Mouse (Mus musculus) liver, embryonic 14.5 days (tissue): ENCODE results near the gene Sell. TPM values are rescaled to one million over a fixed set of nuclear protein-coding genes. Genes with fewer than 3 reads are reported as not detected.

ENCODE experiments used
- ATAC-seq: fragments of 200-750 bp; cut with Nextera tagmentation; 2 replicates; pipeline ENCODE4 v1.8.0; 2017; ENCODE audit warnings: moderate number of reproducible peaks, mild to moderate bottlenecking, moderate library complexity; ENCODE audit not compliant: insufficient read depth
- DNase-seq, 3 experiments: peaks; one replicate each; pipeline ENCODE4 v3.0.0-alpha.2; 2012 to 2013; ENCODE audit warnings: low read depth in 3 of 3, low spot score in 3 of 3
- H3K27ac ChIP-seq: fragments of 300-500 bp; sonication (generic); 2 replicates; pipeline ENCODE4 v1.5.1; 2014; ENCODE audit warnings: moderate library complexity, mild to moderate bottlenecking, control low read depth, inconsistent platforms
- H3K27me3 ChIP-seq: fragments of 300-500 bp; sonication (generic); 2 replicates; pipeline ENCODE4 v1.6.1; 2014; ENCODE audit warnings: mild to moderate bottlenecking, low read length, moderate library complexity; ENCODE audit not compliant: control insufficient read depth, insufficient read depth
- H3K36me3 ChIP-seq: fragments of 300-500 bp; sonication (generic); replicated peaks from 2 replicates; pipeline ENCODE4 v1.6.1; 2014; ENCODE audit warnings: low read depth; ENCODE audit not compliant: control insufficient read depth, insufficient read depth
- H3K4me1 ChIP-seq, 2 experiments: fragments of 200-500 bp in 1 of 2; fragments of 300-500 bp in 1 of 2; sonication (generic) in 1 of 2; replicated peaks; 2 replicates each; pipeline ENCODE4 v1.6.1; 2012 to 2014; ENCODE audit warnings: antibody characterized with exemption in 1 of 2, inconsistent platforms in 1 of 2, low read length in 1 of 2; ENCODE audit not compliant: control insufficient read depth in 2 of 2, insufficient read depth in 2 of 2
- H3K4me2 ChIP-seq: fragments of 300-500 bp; sonication (generic); 2 replicates; pipeline ENCODE4 v1.6.1; 2014; ENCODE audit warnings: low read depth, mild to moderate bottlenecking, control low read depth, moderate library complexity
- H3K4me3 ChIP-seq, 2 experiments: fragments of 200-500 bp in 1 of 2; fragments of 300-500 bp in 1 of 2; sonication (generic) in 1 of 2; 2 replicates each; pipeline ENCODE4 v1.5.1; 2012 to 2014; ENCODE audit warnings: low read depth in 2 of 2, low read length in 2 of 2, mild to moderate bottlenecking in 2 of 2, control low read depth in 1 of 2, inconsistent platforms in 1 of 2, moderate library complexity in 1 of 2; ENCODE audit not compliant: insufficient read depth in 1 of 2
- H3K9ac ChIP-seq: fragments of 300-500 bp; sonication (generic); replicated peaks from 2 replicates; pipeline ENCODE4 v1.6.1; 2014; ENCODE audit warnings: mild to moderate bottlenecking, control low read depth, moderate library complexity
- H3K9me3 ChIP-seq: fragments of 300-500 bp; sonication (generic); 2 replicates; pipeline ENCODE4 v1.6.1; 2016; ENCODE audit warnings: low read length, mixed read lengths; ENCODE audit not compliant: control insufficient read depth
- CTCF ChIP-seq: IDR thresholded peaks from 2 replicates; pipeline ENCODE4 v1.5.1; 2016; ENCODE audit warnings: antibody characterized with exemption, low read depth, control low read depth
- EP300 ChIP-seq: IDR thresholded peaks from 2 replicates; pipeline ENCODE4 v1.6.1; 2016; ENCODE audit warnings: antibody characterized with exemption, low read depth
- WGBS: fragments of 180-500 bp; shearing (Covaris S2); extraction: QIAGEN DNeasy Blood & Tissue Kit; methylation state at CpG from one replicate; pipeline ENCODE4 v1.1.7; 2014; ENCODE audit not compliant: insufficient replicate concordance; 5-methylcytosine and 5-hydroxymethylcytosine counted together
- polyA plus RNA-seq, 2 experiments: library from polyadenylated mRNA; depleted of rRNA in 1 of 2; stranded (reverse) in 1 of 2; unstranded in 1 of 2; fragments of >200 nt; fragmentation: Nextera tagmentation in 1 of 2; extraction: Ambion mirVana in 1 of 2; gene quantifications; 2 replicates each; pipeline versions ENCODE4 v1.2.1 to v1.2.3; 2012 to 2014

The Sell gene
- polyA plus RNA-seq, 2 experiments: 3.0 to 8.0 TPM

DNA sequence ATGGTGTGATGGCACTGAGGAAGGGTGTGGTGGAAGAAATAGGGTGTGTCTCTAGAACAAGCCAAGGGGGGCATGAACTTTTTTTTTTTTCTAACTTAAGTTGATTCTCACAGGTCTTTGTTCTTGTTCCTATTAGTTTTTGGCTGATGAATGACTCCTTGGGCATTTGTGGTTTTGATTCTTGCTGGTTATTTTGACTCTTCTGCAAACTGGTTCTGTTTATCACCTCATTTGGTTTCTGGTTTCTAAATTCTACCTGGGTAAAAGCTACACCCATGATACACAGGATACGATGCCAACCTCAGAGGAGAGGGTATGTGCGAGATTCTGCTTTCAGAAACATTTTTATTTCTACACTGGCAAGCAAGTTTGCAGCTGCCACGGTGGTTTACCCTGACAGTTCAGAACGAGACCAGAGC lies 16.6 kb downstream of the Sell start:
- TF ChIP-seq CTCF: no peak
- no peak for TF ChIP-seq EP300
- no peak overlapping the region for H3K9ac ChIP-seq
- peaks cover 0 to 6% of the 10 kb centered on the region in 2 experiments; a peak in 1 of 4 replicates for H3K4me1 ChIP-seq
- H3K4me3 ChIP-seq: no peak overlapping the region
- 26% methylated on average over 4 of the region's 4 CpGs for WGBS
- no peak overlapping the region for H3K4me2 ChIP-seq
- H3K27ac ChIP-seq: no peak overlapping the region
- no peaks in the 10 kb centered on the region for H3K36me3 ChIP-seq
- no peak for ATAC-seq
- H3K9me3 ChIP-seq: no peaks in the 10 kb centered on the region
- no peaks in the 10 kb centered on the region for H3K27me3 ChIP-seq
- DNase-seq: no peak

DNA sequence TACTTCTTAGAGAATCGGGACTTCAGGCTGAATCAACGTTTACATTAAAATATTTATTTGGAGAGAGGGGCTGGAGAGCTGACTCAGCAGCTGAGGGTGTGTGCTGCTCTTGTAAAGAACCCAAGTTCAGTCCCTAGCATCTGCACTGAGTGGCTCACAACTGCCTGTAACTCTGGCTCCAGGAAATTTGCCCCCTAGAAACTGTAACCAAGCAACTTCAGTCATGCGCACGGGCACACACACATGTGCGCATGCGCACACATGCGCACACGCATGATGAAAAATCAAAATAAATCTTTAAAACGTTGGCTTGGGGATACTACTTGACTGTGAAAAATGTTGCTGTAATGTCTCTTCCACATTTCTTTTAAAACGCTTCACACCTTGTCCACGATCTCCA lies 17.3 kb downstream of the Sell start:
- H3K4me1 ChIP-seq: peaks cover 0 to 2% of the 10 kb centered on the region in 2 experiments; a peak in 1 of 4 replicates
- no peaks in the 10 kb centered on the region for H3K36me3 ChIP-seq
- H3K27ac ChIP-seq: no peak overlapping the region
- no peak for TF ChIP-seq EP300
- TF ChIP-seq CTCF: no peak
- no peaks in the 10 kb centered on the region for H3K9me3 ChIP-seq
- DNase-seq (no peak), ATAC-seq (no peak)
- H3K4me3 ChIP-seq: no peak overlapping the region
- H3K9ac ChIP-seq: no peak overlapping the region
- 68% methylated on average over 11 of the region's 11 CpGs for WGBS
- H3K4me2 ChIP-seq: no peak overlapping the region
- no peaks in the 10 kb centered on the region for H3K27me3 ChIP-seq

DNA sequence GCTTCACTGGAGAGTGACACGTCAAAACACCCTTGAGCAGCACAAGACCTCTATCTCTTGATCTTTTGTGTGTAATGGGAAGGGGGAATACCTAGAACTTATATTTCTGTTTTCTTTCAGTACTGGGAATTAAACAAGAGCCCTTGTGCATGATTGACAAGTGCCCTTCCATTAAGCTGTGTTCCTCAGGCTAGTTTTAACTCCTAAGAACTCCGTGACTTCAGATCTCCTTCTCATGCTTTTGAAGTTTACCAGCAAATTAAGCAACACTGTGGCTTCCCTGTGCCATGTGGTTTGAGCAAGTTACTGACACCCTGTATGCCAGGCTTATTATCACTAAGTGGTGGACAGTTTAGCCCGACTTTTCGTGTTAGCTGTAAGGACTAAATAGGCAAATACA lies 21.3 kb downstream of the Sell start:
- 41% methylated on average over 4 of the region's 4 CpGs for whole genome bisulfite sequencing
- H3K4me1 ChIP-seq: no peaks in the 10 kb centered on the region; a peak in 1 of 4 replicates

DNA sequence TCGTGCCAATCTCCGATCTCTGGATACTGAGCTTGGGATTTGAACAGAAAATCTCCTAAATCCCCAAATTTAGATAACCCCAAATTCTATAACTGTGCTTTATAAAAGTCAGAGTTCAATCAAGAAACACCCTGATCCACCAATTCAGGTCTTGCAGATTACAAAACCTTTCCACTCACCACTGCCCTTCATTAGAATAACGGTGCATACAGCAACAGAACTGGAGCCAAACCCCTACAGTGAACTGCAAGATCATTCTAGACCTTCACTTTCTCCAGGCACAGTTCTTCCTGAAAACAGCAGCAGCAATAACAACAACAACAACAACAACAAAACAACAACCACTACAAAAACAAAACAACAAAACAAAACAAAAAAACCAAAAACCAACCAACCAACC lies 25.0 kb downstream of the Sell start:
- 59% methylated on average over 3 of the region's 3 CpGs for WGBS
- H3K4me3 ChIP-seq: no peak overlapping the region
- H3K9me3 ChIP-seq: no peaks in the 10 kb centered on the region
- DNase-seq: no peak
- no peak overlapping the region for H3K27ac ChIP-seq
- H3K36me3 ChIP-seq: no peaks in the 10 kb centered on the region
- no peaks in the 10 kb centered on the region for H3K27me3 ChIP-seq
- no peak overlapping the region for H3K9ac ChIP-seq
- TF ChIP-seq EP300 (no peak), CTCF (no peak)
- peaks cover 0 to 4% of the 10 kb centered on the region in 2 experiments; a peak in 2 of 4 replicates for H3K4me1 ChIP-seq
- no peak overlapping the region for H3K4me2 ChIP-seq
- no peak for ATAC-seq

More for the DNA sequence above, 21.3 kb downstream of the Sell start:
- no peaks in the 10 kb centered on the region for H3K36me3 ChIP-seq
- H3K9ac ChIP-seq: no peak overlapping the region
- H3K4me3 ChIP-seq: no peak overlapping the region
- H3K27me3 ChIP-seq: no peaks in the 10 kb centered on the region
- H3K4me2 ChIP-seq: no peak overlapping the region
- DNase-seq (no peak), ATAC-seq (no peak)
- TF ChIP-seq CTCF (no peak), EP300 (no peak)
- H3K9me3 ChIP-seq: no peaks in the 10 kb centered on the region
- no peak overlapping the region for H3K27ac ChIP-seq

DNA sequence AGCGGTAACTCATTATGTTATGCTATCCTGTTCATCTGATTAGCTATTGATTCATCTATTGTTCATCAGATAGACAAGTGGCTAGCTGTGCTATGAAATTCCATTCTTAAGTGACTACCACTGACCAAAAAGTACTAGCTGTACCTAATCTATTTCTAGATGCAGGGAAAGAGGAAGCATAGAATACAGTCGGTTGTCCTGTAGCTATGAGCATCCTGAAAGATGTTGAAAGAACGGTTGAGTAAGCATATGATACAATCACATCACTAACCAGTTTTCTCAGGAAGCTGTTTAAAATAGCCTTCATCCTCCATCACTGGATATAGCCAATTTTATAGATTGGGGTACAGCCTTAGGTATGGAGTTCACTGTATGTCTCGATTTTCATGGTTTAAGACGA lies 26.1 kb downstream of the Sell start:
- Histone ChIP-seq H3K27me3 (no peaks in the 10 kb centered on the region), H3K4me1 (peaks cover 0 to 4% of the 10 kb centered on the region in 2 experiments; a peak in 2 of 4 replicates), H3K9ac (no peak overlapping the region), H3K36me3 (no peaks in the 10 kb centered on the region), H3K4me3 (no peak overlapping the region), H3K9me3 (no peaks in the 10 kb centered on the region), H3K27ac (no peak overlapping the region), H3K4me2 (no peak overlapping the region)
- WGBS: 45% methylated on average over 5 of the region's 5 CpGs
- TF ChIP-seq EP300 (no peak), CTCF (no peak)
- ATAC-seq (no peak), DNase-seq (no peak)
